Mouse (Mus musculus) heart, embryonic 14.5 days (tissue): ENCODE results near the gene B230104I21Rik. TPM values are rescaled to one million over a fixed set of nuclear protein-coding genes. Genes with fewer than 3 reads are reported as not detected.

Experiments
- ATAC-seq: fragments of 200-750 bp; cut with Nextera tagmentation; 2 replicates; pipeline ENCODE4 v1.8.0; 2017; ENCODE audit warnings: low read depth, moderate TSS enrichment; ENCODE audit not compliant: insufficient number of reproducible peaks, insufficient read depth, low FRiP score
- H3K27ac ChIP-seq, 2 experiments: fragments of 200-500 bp in 1 of 2; fragments of 300-500 bp in 1 of 2; sonication (generic) in 1 of 2; replicated peaks in 1 of 2; 2 replicates each; pipeline ENCODE4 v1.5.1; 2012 to 2014; ENCODE audit warnings: low read depth in 2 of 2, low read length in 2 of 2, control low read depth in 1 of 2, mild to moderate bottlenecking in 1 of 2, mixed read lengths in 1 of 2; ENCODE audit not compliant: control insufficient read depth in 1 of 2, insufficient read depth in 1 of 2
- H3K27me3 ChIP-seq: fragments of 300-500 bp; sonication (generic); 2 replicates; pipeline ENCODE4 v1.6.1; 2014; ENCODE audit warnings: mild to moderate bottlenecking, low read length, control low read depth; ENCODE audit not compliant: control insufficient read depth, insufficient read depth
- H3K36me3 ChIP-seq: fragments of 300-500 bp; sonication (generic); 2 replicates; pipeline ENCODE4 v1.6.1; 2014; ENCODE audit warnings: mild to moderate bottlenecking, control low read depth, low read length, mixed read lengths; ENCODE audit not compliant: control insufficient read depth, insufficient read depth
- H3K4me1 ChIP-seq, 2 experiments: fragments of 200-500 bp in 1 of 2; fragments of 300-500 bp in 1 of 2; sonication (generic) in 1 of 2; 2 replicates each; pipeline ENCODE4 v1.6.1; 2012 to 2014; ENCODE audit warnings: low read length in 2 of 2, control low read depth in 1 of 2, mixed read lengths in 1 of 2; ENCODE audit not compliant: control insufficient read depth in 2 of 2, insufficient read depth in 2 of 2
- H3K4me2 ChIP-seq: fragments of 300-500 bp; sonication (generic); 2 replicates; pipeline ENCODE4 v1.6.1; 2014; ENCODE audit warnings: mild to moderate bottlenecking, low read length
- H3K4me3 ChIP-seq, 2 experiments: fragments of 200-500 bp in 1 of 2; fragments of 300-500 bp in 1 of 2; sonication (generic) in 1 of 2; 2 replicates each; pipeline ENCODE4 v1.5.1; 2012 to 2014; ENCODE audit warnings: low read length in 2 of 2, mild to moderate bottlenecking in 2 of 2, control low read depth in 1 of 2, low read depth in 1 of 2, moderate library complexity in 1 of 2; ENCODE audit not compliant: control insufficient read depth in 1 of 2, insufficient read depth in 1 of 2
- H3K9ac ChIP-seq: fragments of 300-500 bp; sonication (generic); 2 replicates; pipeline ENCODE4 v1.6.1; 2014; ENCODE audit warnings: mild to moderate bottlenecking, low read length
- H3K9me3 ChIP-seq: fragments of 300-500 bp; sonication (generic); 2 replicates; pipeline ENCODE4 v1.6.1; 2016; ENCODE audit warnings: low read length, control low read depth; ENCODE audit not compliant: control insufficient read depth
- WGBS: fragments of 180-500 bp; shearing (Covaris S2); extraction: QIAGEN DNeasy Blood & Tissue Kit; methylation state at CpG from one replicate; pipeline ENCODE4 v1.1.7; 2014; 5-methylcytosine and 5-hydroxymethylcytosine counted together
- polyA plus RNA-seq: library from polyadenylated mRNA; unstranded; fragments of >200 nt; fragmentation: Nextera tagmentation; extraction: Ambion mirVana; gene quantifications from 2 replicates; pipeline ENCODE4 v1.2.1, GENCODE M21; 2014

The B230104I21Rik gene
- polyA plus RNA-seq, 1 experiment from 2014 or later = not detected

DNA sequence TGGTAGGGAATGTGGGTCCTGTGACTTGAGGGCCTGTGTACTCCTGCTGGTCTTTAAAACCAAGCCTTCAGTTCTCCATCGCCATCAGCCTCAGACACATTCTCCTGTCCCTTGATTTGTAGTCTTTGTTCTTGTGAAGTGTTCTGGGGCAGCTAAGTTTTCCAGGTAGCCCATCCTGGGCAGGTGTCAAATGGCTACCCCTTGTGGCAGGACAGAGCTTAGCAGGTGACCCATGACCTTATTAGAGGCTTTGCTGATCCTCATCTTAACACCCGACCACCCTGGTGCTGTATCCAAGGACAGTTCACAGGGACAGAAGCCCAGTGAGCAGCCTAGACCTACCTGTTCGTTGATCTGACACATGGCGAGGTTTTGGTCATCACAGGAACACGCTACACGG lies 30.9 kb downstream of the B230104I21Rik start:
- no peak for ATAC-seq
- H3K4me1 ChIP-seq = peaks cover 23 to 24% of the 10 kb centered on the region in 2 experiments; a peak in 3 of 4 replicates
- peaks cover 22% of the 10 kb centered on the region for H3K36me3 ChIP-seq
- no peaks in the 10 kb centered on the region for H3K27me3 ChIP-seq
- no peaks in the 10 kb centered on the region for H3K9me3 ChIP-seq
- no peak overlapping the region for H3K9ac ChIP-seq
- no peak overlapping the region for H3K27ac ChIP-seq
- no peak overlapping the region for H3K4me3 ChIP-seq
- H3K4me2 ChIP-seq = no peak overlapping the region
- WGBS = 82% methylated on average over 6 of the region's 6 CpGs

DNA sequence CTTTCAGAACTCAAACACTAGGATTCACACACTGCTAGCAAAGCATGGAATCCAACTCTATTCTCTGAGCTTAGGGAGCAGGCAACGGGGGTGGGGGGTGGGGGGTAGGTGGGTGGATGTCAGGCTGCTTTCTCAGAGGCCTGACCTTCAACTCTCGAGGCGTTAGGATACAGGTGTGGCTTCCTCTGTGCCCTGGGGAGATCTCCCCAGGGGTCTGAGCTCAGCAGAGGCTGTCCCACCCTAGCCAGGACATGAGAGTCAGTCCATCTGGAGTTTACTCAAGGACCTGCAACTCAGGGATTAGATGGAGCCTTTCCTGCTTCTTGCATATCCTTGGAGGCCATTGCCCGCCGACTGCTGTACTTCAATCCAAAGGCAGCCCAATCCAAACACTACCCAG lies 33.2 kb downstream of the B230104I21Rik start:
- Histone ChIP-seq H3K4me1 (peaks cover 29 to 30% of the 10 kb centered on the region in 2 experiments; a peak in 3 of 4 replicates), H3K27me3 (no peaks in the 10 kb centered on the region; the same call in 1 of the 2 replicates), H3K4me3 (no peak overlapping the region), H3K9me3 (no peaks in the 10 kb centered on the region), H3K9ac (no peak overlapping the region), H3K4me2 (no peak overlapping the region), H3K36me3 (peaks cover 22% of the 10 kb centered on the region), H3K27ac (no peak overlapping the region)
- ATAC-seq = no peak
- WGBS = 76% methylated on average over 5 of the region's 5 CpGs

DNA sequence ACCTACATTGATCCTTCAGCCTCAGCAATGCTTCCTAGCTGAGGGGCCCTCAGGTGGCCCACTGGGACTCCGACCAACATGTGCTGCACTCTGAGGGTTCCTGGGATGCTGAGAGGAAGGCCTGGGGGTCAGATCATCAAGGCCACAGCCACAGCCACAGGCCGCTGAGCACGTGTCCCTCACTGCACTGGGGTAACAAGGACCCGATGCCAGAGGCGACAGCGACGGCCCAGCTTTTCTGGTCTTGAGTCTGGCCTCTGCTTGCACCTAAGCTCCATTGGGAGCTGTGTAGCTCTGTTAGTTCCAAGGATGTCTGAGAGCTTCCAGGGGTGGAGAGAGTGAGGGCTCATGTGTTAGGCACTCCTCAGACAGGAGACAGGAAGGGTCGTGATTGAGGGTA lies 34.9 kb downstream of the B230104I21Rik start:
- WGBS = 77% methylated on average over 8 of the region's 8 CpGs
- H3K27me3 ChIP-seq = no peaks in the 10 kb centered on the region; the same call in 1 of the 2 replicates

GRCm38 (mm10) chr4:154371542-154372247 lies 35.8 kb downstream of the B230104I21Rik start:
- H3K9me3 ChIP-seq = no peaks in the 10 kb centered on the region
- H3K27me3 ChIP-seq = no peaks in the 10 kb centered on the region; the same call in 1 of the 2 replicates
- ATAC-seq = no peak
- no peak overlapping the region for H3K9ac ChIP-seq
- peaks cover 29 to 30% of the 10 kb centered on the region in 2 experiments; a peak in 3 of 4 replicates for H3K4me1 ChIP-seq
- H3K4me2 ChIP-seq = no peak overlapping the region
- H3K36me3 ChIP-seq = 0 out of 2 replicates have a peak, but pooled peaks cover 4% of the 10 kb centered on the region
- peak overlapping the region in 1 of 2 experiments; percentile 15; a peak in 1 of 4 replicates for H3K27ac ChIP-seq
- WGBS = 46% methylated on average over 13 of the region's 13 CpGs
- no peak overlapping the region for H3K4me3 ChIP-seq

More for the DNA sequence above, 34.9 kb downstream of the B230104I21Rik start:
- peaks cover 10% of the 10 kb centered on the region; the same call in 1 of the 2 replicates for H3K36me3 ChIP-seq
- H3K4me2 ChIP-seq = no peak overlapping the region
- H3K27ac ChIP-seq = no peak overlapping the region
- H3K4me3 ChIP-seq = no peak overlapping the region
- no peak for ATAC-seq
- peaks cover 29 to 30% of the 10 kb centered on the region in 2 experiments; a peak in 3 of 4 replicates for H3K4me1 ChIP-seq
- H3K9ac ChIP-seq = no peak overlapping the region
- no peaks in the 10 kb centered on the region for H3K9me3 ChIP-seq

- Histone ChIP-seq H3K36me3 (no peaks in the 10 kb centered on the region), H3K9ac (no peak overlapping the region), H3K4me1 (peaks cover 11 to 12% of the 10 kb centered on the region in 2 experiments; a peak in 2 of 4 replicates), H3K27ac (no peak overlapping the region), H3K4me3 (no peak overlapping the region), H3K9me3 (no peaks in the 10 kb centered on the region), H3K27me3 (no peaks in the 10 kb centered on the region; the same call in 1 of the 2 replicates), H3K4me2 (no peak overlapping the region)
- WGBS = 76% methylated on average over 10 of the region's 10 CpGs
- ATAC-seq = no peak
These were observed 40.2 kb downstream of the B230104I21Rik start for GRCm38 (mm10) chr4:154375939-154376625.

- Histone ChIP-seq H3K4me1 (no peaks in the 10 kb centered on the region), H3K27ac (no peak overlapping the region), H3K9ac (no peak overlapping the region), H3K4me3 (no peak overlapping the region), H3K4me2 (no peak overlapping the region), H3K9me3 (no peaks in the 10 kb centered on the region), H3K36me3 (no peaks in the 10 kb centered on the region), H3K27me3 (no peaks in the 10 kb centered on the region; the same call in 1 of the 2 replicates)
- ATAC-seq = no peak
- WGBS = 96% methylated on average over 2 of the region's 2 CpGs
These were observed 42.9 kb downstream of the B230104I21Rik start for GRCm38 (mm10) chr4:154378876-154379275.

- no peak overlapping the region for H3K27ac ChIP-seq
- no peak overlapping the region for H3K9ac ChIP-seq
- H3K4me3 ChIP-seq = no peak overlapping the region
- 78% methylated on average over 8 of the region's 8 CpGs for WGBS
- H3K36me3 ChIP-seq = no peaks in the 10 kb centered on the region
- no peaks in the 10 kb centered on the region; the same call in 1 of the 2 replicates for H3K27me3 ChIP-seq
- no peaks in the 10 kb centered on the region for H3K9me3 ChIP-seq
- no peak overlapping the region for H3K4me2 ChIP-seq
- peaks cover 16 to 38% of the 10 kb centered on the region in 2 experiments; a peak in 3 of 4 replicates for H3K4me1 ChIP-seq
- no peak for ATAC-seq
These were observed 49.3 kb downstream of the B230104I21Rik start for GRCm38 (mm10) chr4:154385208-154385607.
